Mouse (Mus musculus) kidney, embryonic 16.5 days (tissue): ENCODE measurements around the gene Cited2. TPM values are rescaled to one million over a fixed set of nuclear protein-coding genes. Genes with fewer than 3 reads are reported as not detected.

Experiments used
- ATAC-seq: fragments of 200-750 bp; cut with Nextera tagmentation; 2 replicates; pipeline ENCODE4 v1.8.0; 2017; ENCODE audit warnings: moderate TSS enrichment; ENCODE audit not compliant: low FRiP score, low TSS enrichment
- H3K27ac ChIP-seq: fragments of 300-500 bp; sonication (generic); 2 replicates; pipeline ENCODE4 v1.5.1; 2014; ENCODE audit warnings: low read length
- H3K27me3 ChIP-seq: fragments of 300-500 bp; sonication (generic); 2 replicates; pipeline ENCODE4 v1.6.1; 2014; ENCODE audit warnings: low read length, control low read depth, mixed read lengths; ENCODE audit not compliant: insufficient read depth
- H3K36me3 ChIP-seq: fragments of 300-500 bp; sonication (generic); 2 replicates; pipeline ENCODE4 v1.6.1; 2014; ENCODE audit warnings: low read length, control low read depth, mixed read lengths; ENCODE audit not compliant: insufficient read depth
- H3K4me1 ChIP-seq: fragments of 300-500 bp; sonication (generic); 2 replicates; pipeline ENCODE4 v1.6.1; 2014; ENCODE audit warnings: low read length, control low read depth, mixed read lengths; ENCODE audit not compliant: insufficient read depth
- H3K4me2 ChIP-seq: fragments of 300-500 bp; sonication (generic); replicated peaks from 2 replicates; pipeline ENCODE4 v1.6.1; 2014; ENCODE audit warnings: low read depth, low read length
- H3K4me3 ChIP-seq: fragments of 300-500 bp; sonication (generic); 2 replicates; pipeline ENCODE4 v1.5.1; 2014; ENCODE audit warnings: mild to moderate bottlenecking, low read length
- H3K9ac ChIP-seq: fragments of 300-500 bp; sonication (generic); replicated peaks from 2 replicates; pipeline ENCODE4 v1.6.1; 2014; ENCODE audit warnings: low read length
- H3K9me3 ChIP-seq: fragments of 300-500 bp; sonication (generic); 2 replicates; pipeline ENCODE4 v1.6.1; 2016; ENCODE audit warnings: low read length, control low read depth
- WGBS: fragments of 180-500 bp; shearing (Covaris S2); extraction: QIAGEN DNeasy Blood & Tissue Kit; methylation state at CpG from one replicate; pipeline ENCODE4 v1.1.7; 2014; 5-methylcytosine and 5-hydroxymethylcytosine counted together
- polyA plus RNA-seq: library from polyadenylated mRNA; unstranded; fragments of >200 nt; fragmentation: Nextera tagmentation; extraction: Ambion mirVana; gene quantifications from 2 replicates; pipeline ENCODE4 v1.2.1, GENCODE M21; 2015

Gene Cited2
- polyA plus RNA-seq, 1 experiment from 2014 or later, result 62.0 TPM

- WGBS, result under 1% methylated on average over 24 of the region's 24 CpGs
- Histone ChIP-seq H3K4me1 (peaks cover 24% of the 10 kb centered on the region), H3K9ac (peak overlapping the region; percentile 86)
Measured at GRCm38 (mm10) chr10:17722158-17722557, 860 bp upstream of the Cited2 start.

GRCm38 (mm10) chr10:17723421-17723841 is 413 bp downstream of the Cited2 start:
- WGBS, result under 1% methylated on average over 29 of the region's 30 CpGs
- H3K4me3 ChIP-seq, result peak overlapping the region; percentile 97
- 0 out of 2 replicates have a peak, but pooled peaks cover 3% of the 10 kb centered on the region for H3K36me3 ChIP-seq
- H3K4me2 ChIP-seq, result peak overlapping the region; percentile 69
- peak overlapping the region; percentile 100 for H3K27ac ChIP-seq
- H3K9ac ChIP-seq, result peak overlapping the region; percentile 99
- H3K9me3 ChIP-seq, result no peaks in the 10 kb centered on the region
- H3K27me3 ChIP-seq, result no peaks in the 10 kb centered on the region
- ATAC-seq, result peak; percentile 54
- peaks cover 34% of the 10 kb centered on the region for H3K4me1 ChIP-seq

More at GRCm38 (mm10) chr10:17722158-17722557, 860 bp upstream of the Cited2 start:
- Histone ChIP-seq H3K4me3 (peak overlapping the region; percentile 97), H3K27ac (peak overlapping the region; percentile 100), H3K9me3 (no peaks in the 10 kb centered on the region), H3K27me3 (no peaks in the 10 kb centered on the region), H3K4me2 (peak overlapping the region; percentile 69), H3K36me3 (0 out of 2 replicates have a peak, but pooled peaks cover 3% of the 10 kb centered on the region)
- peak; percentile 87 for ATAC-seq

GRCm38 (mm10) chr10:17723871-17724741 is 1.1 kb downstream of the Cited2 start:
- H3K9me3 ChIP-seq, result no peaks in the 10 kb centered on the region
- peak overlapping the region; percentile 97 for H3K4me3 ChIP-seq
- under 1% methylated on average over 61 of the region's 65 CpGs for WGBS
- H3K9ac ChIP-seq, result peak overlapping the region; percentile 99
- 0 out of 2 replicates have a peak, but pooled peaks have one; percentile 10 for ATAC-seq
- H3K4me2 ChIP-seq, result peak overlapping the region; percentile 69
- peaks cover 38% of the 10 kb centered on the region for H3K4me1 ChIP-seq
- peak overlapping the region; percentile 100 for H3K27ac ChIP-seq
- H3K36me3 ChIP-seq, result 0 out of 2 replicates have a peak, but pooled peaks cover 3% of the 10 kb centered on the region
- H3K27me3 ChIP-seq, result no peaks in the 10 kb centered on the region

- 0 out of 2 replicates have a peak, but pooled peaks cover 3% of the 10 kb centered on the region for H3K36me3 ChIP-seq
- peak overlapping the region; percentile 73 for H3K27ac ChIP-seq
- 14% methylated on average over 8 of the region's 8 CpGs for WGBS
Measured at GRCm38 (mm10) chr10:17725037-17725584, 2.1 kb downstream of the Cited2 start.

GRCm38 (mm10) chr10:17725644-17726372 is 2.8 kb downstream of the Cited2 start:
- Histone ChIP-seq H3K36me3 (0 out of 2 replicates have a peak, but pooled peaks cover 3% of the 10 kb centered on the region), H3K9ac (peak overlapping the region; percentile 56), H3K27me3 (no peaks in the 10 kb centered on the region), H3K4me3 (peak overlapping the region; percentile 97), H3K4me1 (peaks cover 39% of the 10 kb centered on the region), H3K4me2 (peak overlapping the region; percentile 59), H3K9me3 (no peaks in the 10 kb centered on the region), H3K27ac (peak overlapping the region; percentile 73)
- 38% methylated on average over 7 of the region's 7 CpGs for WGBS
- no peak for ATAC-seq

More at GRCm38 (mm10) chr10:17725037-17725584, 2.1 kb downstream of the Cited2 start:
- no peaks in the 10 kb centered on the region for H3K9me3 ChIP-seq
- H3K4me2 ChIP-seq, result peak overlapping the region; percentile 69
- H3K9ac ChIP-seq, result peak overlapping the region; percentile 71
- no peak for ATAC-seq
- no peaks in the 10 kb centered on the region for H3K27me3 ChIP-seq
- peaks cover 41% of the 10 kb centered on the region for H3K4me1 ChIP-seq
- peak overlapping the region; percentile 97 for H3K4me3 ChIP-seq

GRCm38 (mm10) chr10:17726373-17726720 is 3.3 kb downstream of the Cited2 start:
- peak overlapping the region; percentile 59 for H3K4me2 ChIP-seq

GRCm38 (mm10) chr10:17727161-17727925 is 4.3 kb downstream of the Cited2 start:
- Histone ChIP-seq H3K36me3 (0 out of 2 replicates have a peak, but pooled peaks cover 3% of the 10 kb centered on the region), H3K27ac (peak overlapping the region; percentile 73), H3K27me3 (no peaks in the 10 kb centered on the region), H3K9ac (no peak overlapping the region), H3K4me2 (peak overlapping the region; percentile 59), H3K4me1 (peaks cover 34% of the 10 kb centered on the region), H3K9me3 (no peaks in the 10 kb centered on the region), H3K4me3 (no peak overlapping the region)
- 7% methylated on average over 15 of the region's 15 CpGs for WGBS
- peak; percentile 13; the same call in 1 of the 2 replicates for ATAC-seq

More at GRCm38 (mm10) chr10:17726373-17726720, 3.3 kb downstream of the Cited2 start:
- ATAC-seq, result no peak
- H3K27me3 ChIP-seq, result no peaks in the 10 kb centered on the region
- H3K36me3 ChIP-seq, result 0 out of 2 replicates have a peak, but pooled peaks cover 3% of the 10 kb centered on the region
- peak overlapping the region; percentile 97 for H3K4me3 ChIP-seq
- WGBS, result 39% methylated on average over 2 of the region's 2 CpGs
- no peaks in the 10 kb centered on the region for H3K9me3 ChIP-seq
- peak overlapping the region; percentile 73 for H3K27ac ChIP-seq
- H3K4me1 ChIP-seq, result peaks cover 34% of the 10 kb centered on the region
- peak overlapping the region; percentile 56; the same call in 1 of the 2 replicates for H3K9ac ChIP-seq

GRCm38 (mm10) chr10:17727926-17728279 is 4.9 kb downstream of the Cited2 start:
- Histone ChIP-seq H3K4me1 (peaks cover 34% of the 10 kb centered on the region), H3K9ac (no peak overlapping the region), H3K4me3 (no peak overlapping the region), H3K9me3 (no peaks in the 10 kb centered on the region), H3K27ac (peak overlapping the region; percentile 73), H3K27me3 (no peaks in the 10 kb centered on the region), H3K36me3 (0 out of 2 replicates have a peak, but pooled peaks cover 3% of the 10 kb centered on the region), H3K4me2 (peak overlapping the region; percentile 59)
- no peak for ATAC-seq
- WGBS, result under 1% methylated on average over 5 of the region's 5 CpGs

- H3K9ac ChIP-seq, result no peak overlapping the region
- H3K9me3 ChIP-seq, result no peaks in the 10 kb centered on the region
- WGBS, result 11% methylated on average over 4 of the region's 4 CpGs
- no peak overlapping the region for H3K4me2 ChIP-seq
- 0 out of 2 replicates have a peak, but pooled peaks cover 3% of the 10 kb centered on the region for H3K36me3 ChIP-seq
- ATAC-seq, result no peak
- no peak overlapping the region for H3K27ac ChIP-seq
- H3K27me3 ChIP-seq, result no peaks in the 10 kb centered on the region
- peaks cover 34% of the 10 kb centered on the region for H3K4me1 ChIP-seq
- no peak overlapping the region for H3K4me3 ChIP-seq
Measured at GRCm38 (mm10) chr10:17728711-17729110, 5.7 kb downstream of the Cited2 start.
